Mouse (Mus musculus): ENCODE results near the gene Itsn1.

GRCm38 (mm10) chr16:91907158-91907557 is 178.1 kb downstream of the Itsn1 start:
- TF ChIP-seq CTCF (IDR thresholded peaks at IDR 0.05; ENCODE audit: insufficient read depth, low read length) (no peak), POLR2A (IDR thresholded peaks at IDR 0.05; ENCODE audit: borderline replicate concordance, extremely low read depth, low read depth, low read length) (no peak)
